14 mouse cellular contexts compared by ENCODE assay signal in genomic region chr17:64548536-64548935, GRCm38 (mm10). TPM values are rescaled to one million over a fixed set of nuclear protein-coding genes. Genes with fewer than 3 reads are reported as not detected.
A peak's percentile ranks its signal among the peaks of the same experiment; 100 is the strongest.
DNase-seq lines count a peak whose midpoint lies in the region; ATAC-seq and TF ChIP-seq lines count a peak whose summit lies in the region.
"Had no signal": no experiment of that assay in that cellular context is flagged by ENCODE, and none has a peak within 500 bp of the region (broad histone marks: within the 10 kb centered on the region; RNA-seq: fewer than 3 reads in every experiment).

No protein-coding gene starts in this region.

- H3K9me3 ChIP-seq in embryonic facial prominence, embryonic 14.5 days (ENCODE audit: control insufficient read depth, low read length) = no peaks in the 10 kb centered on the region
- no peaks in the 10 kb centered on the region for H3K9me3 ChIP-seq in embryonic facial prominence, embryonic 10.5 days
- H3K9me3 ChIP-seq in midbrain, embryonic 13.5 days = no peaks in the 10 kb centered on the region
- H3K9me3 ChIP-seq in midbrain, embryonic 10.5 days (replicated peaks) = no peaks in the 10 kb centered on the region
- H3K9me3 ChIP-seq in hindbrain, embryonic 14.5 days (ENCODE audit: control insufficient read depth, low read length) = no peaks in the 10 kb centered on the region
- no peaks in the 10 kb centered on the region for H3K9me3 ChIP-seq in midbrain, postnatal 0 days (ENCODE audit: low read length)
- no peaks in the 10 kb centered on the region for H3K9me3 ChIP-seq in liver, postnatal 0 days (ENCODE audit: low read length)
- H3K9me3 ChIP-seq: lung, embryonic 15.5 days had no signal

- TF ChIP-seq CTCF in midbrain, postnatal 0 days (IDR thresholded peaks at IDR 0.05) = no peak
- no peak for TF ChIP-seq CTCF in liver, postnatal 0 days (IDR thresholded peaks at IDR 0.05; ENCODE audit: low read depth)

- no peaks in the 10 kb centered on the region for H3K4me1 ChIP-seq in embryonic facial prominence, embryonic 14.5 days (ENCODE audit: control insufficient read depth, insufficient read depth, low read length)
- no peaks in the 10 kb centered on the region for H3K4me1 ChIP-seq in embryonic facial prominence, embryonic 10.5 days
- H3K4me1 ChIP-seq in midbrain, embryonic 13.5 days (replicated peaks) = peaks cover 10% of the 10 kb centered on the region
- 0 out of 2 replicates have a peak, but pooled peaks cover 3% of the 10 kb centered on the region for H3K4me1 ChIP-seq in midbrain, embryonic 10.5 days
- peaks cover 7% of the 10 kb centered on the region; the same call in 1 of the 2 replicates for H3K4me1 ChIP-seq in hindbrain, embryonic 14.5 days (replicated peaks; ENCODE audit: control insufficient read depth, insufficient read depth, low read length)
- H3K4me1 ChIP-seq in midbrain, postnatal 0 days (ENCODE audit: insufficient read depth, low read length) = 0 out of 2 replicates have a peak, but pooled peaks cover 3% of the 10 kb centered on the region
- no peaks in the 10 kb centered on the region for H3K4me1 ChIP-seq in liver, postnatal 0 days (ENCODE audit: insufficient read depth)
- H3K4me1 ChIP-seq: lung, embryonic 15.5 days had no signal

- H3K36me3 ChIP-seq in embryonic facial prominence, embryonic 14.5 days (ENCODE audit: control insufficient read depth, insufficient read depth, low read length) = no peaks in the 10 kb centered on the region
- H3K36me3 ChIP-seq in embryonic facial prominence, embryonic 10.5 days (replicated peaks) = no peaks in the 10 kb centered on the region
- no peaks in the 10 kb centered on the region for H3K36me3 ChIP-seq in midbrain, embryonic 13.5 days
- no peaks in the 10 kb centered on the region for H3K36me3 ChIP-seq in midbrain, embryonic 10.5 days
- H3K36me3 ChIP-seq in hindbrain, embryonic 14.5 days (replicated peaks; ENCODE audit: control insufficient read depth, insufficient read depth) = no peaks in the 10 kb centered on the region
- no peaks in the 10 kb centered on the region for H3K36me3 ChIP-seq in midbrain, postnatal 0 days (ENCODE audit: insufficient read depth, low read length)
- no peaks in the 10 kb centered on the region for H3K36me3 ChIP-seq in liver, postnatal 0 days (replicated peaks; ENCODE audit: insufficient read depth, low read length)
- H3K36me3 ChIP-seq: lung, embryonic 15.5 days had no signal

- H3K4me3 ChIP-seq in embryonic facial prominence, embryonic 14.5 days (ENCODE audit: low read depth, low read length) = no peak overlapping the region
- no peak overlapping the region for H3K4me3 ChIP-seq in embryonic facial prominence, embryonic 10.5 days
- no peak overlapping the region for H3K4me3 ChIP-seq in midbrain, embryonic 13.5 days (replicated peaks)
- no peak overlapping the region for H3K4me3 ChIP-seq in midbrain, embryonic 10.5 days
- no peak overlapping the region for H3K4me3 ChIP-seq in hindbrain, embryonic 14.5 days (replicated peaks; ENCODE audit: low read length)
- H3K4me3 ChIP-seq in midbrain, postnatal 0 days (ENCODE audit: low read depth, low read length) = no peak overlapping the region
- no peak overlapping the region for H3K4me3 ChIP-seq in liver, postnatal 0 days (ENCODE audit: low read depth, low read length)
- H3K4me3 ChIP-seq: erythroblast, embryonic 14.5 days; lung, embryonic 15.5 days had no signal

- H3K27me3 ChIP-seq in embryonic facial prominence, embryonic 14.5 days (replicated peaks; ENCODE audit: control insufficient read depth, insufficient read depth, low read length) = no peaks in the 10 kb centered on the region
- H3K27me3 ChIP-seq in embryonic facial prominence, embryonic 10.5 days (replicated peaks; ENCODE audit: low read depth, poor library complexity, severe bottlenecking) = no peaks in the 10 kb centered on the region
- no peaks in the 10 kb centered on the region for H3K27me3 ChIP-seq in midbrain, embryonic 13.5 days
- H3K27me3 ChIP-seq in midbrain, embryonic 10.5 days (ENCODE audit: low read depth, poor library complexity, severe bottlenecking) = no peaks in the 10 kb centered on the region
- H3K27me3 ChIP-seq in hindbrain, embryonic 14.5 days (ENCODE audit: control insufficient read depth, insufficient read depth, low read length) = no peaks in the 10 kb centered on the region
- no peaks in the 10 kb centered on the region for H3K27me3 ChIP-seq in midbrain, postnatal 0 days (ENCODE audit: insufficient read depth, low read length)
- no peaks in the 10 kb centered on the region for H3K27me3 ChIP-seq in liver, postnatal 0 days (ENCODE audit: insufficient read depth, low read length)
- H3K27me3 ChIP-seq: lung, embryonic 15.5 days had no signal

- TF ChIP-seq EP300 in liver, postnatal 0 days (IDR thresholded peaks at IDR 0.05; ENCODE audit: low read depth) = no peak

- DNase-seq in embryonic facial prominence, embryonic 14.5 days (ENCODE audit: low spot score) = peak; percentile 84
- no peak for DNase-seq in embryonic facial prominence, embryonic 10.5 days (ENCODE audit: low spot score)
- DNase-seq in midbrain, embryonic 10.5 days (ENCODE audit: low spot score) = no peak
- peak; percentile 57 for DNase-seq in hindbrain, embryonic 14.5 days (ENCODE audit: low spot score)
- peak; percentile 84 for DNase-seq in midbrain, postnatal 0 days (ENCODE audit: low spot score)
- DNase-seq in frontal cortex, adult 2 months (ENCODE audit: extremely low spot score in 1 of 2, low spot score in 1 of 2) = no peak
- no peak for DNase-seq in liver, postnatal 0 days
- DNase-seq: adrenal gland, postnatal 10 days; heart, adult 18-20 months; kidney, postnatal 36 days had no signal

- 0 out of 2 replicates have a peak overlapping the region, but pooled peaks have one; percentile 2 for H3K27ac ChIP-seq in embryonic facial prominence, embryonic 14.5 days (replicated peaks; ENCODE audit: low read depth, low read length)
- no peak overlapping the region for H3K27ac ChIP-seq in embryonic facial prominence, embryonic 10.5 days (replicated peaks)
- no peak overlapping the region for H3K27ac ChIP-seq in midbrain, embryonic 13.5 days
- H3K27ac ChIP-seq in midbrain, embryonic 10.5 days (replicated peaks) = no peak overlapping the region
- no peak overlapping the region; the same call in 1 of the 2 replicates for H3K27ac ChIP-seq in hindbrain, embryonic 14.5 days
- H3K27ac ChIP-seq in midbrain, postnatal 0 days (ENCODE audit: low read depth, low read length) = no peak overlapping the region
- no peak overlapping the region for H3K27ac ChIP-seq in liver, postnatal 0 days (ENCODE audit: low read depth)
- H3K27ac ChIP-seq: lung, embryonic 15.5 days had no signal

- ATAC-seq in embryonic facial prominence, embryonic 14.5 days (ENCODE audit: low read depth) = peak; percentile 84; the same call in 1 of the 2 replicates
- ATAC-seq in midbrain, embryonic 13.5 days = peak; percentile 66
- ATAC-seq in hindbrain, embryonic 14.5 days (ENCODE audit: low FRiP score) = peak; percentile 84; the same call in 1 of the 2 replicates
- peak; percentile 38; the same call in 1 of the 2 replicates for ATAC-seq in midbrain, postnatal 0 days (ENCODE audit: low FRiP score)
- no peak for ATAC-seq in liver, postnatal 0 days
- ATAC-seq: Patski had no signal

- no peak overlapping the region for H3K9ac ChIP-seq in embryonic facial prominence, embryonic 14.5 days (ENCODE audit: low read depth, low read length)
- H3K9ac ChIP-seq in midbrain, embryonic 13.5 days (replicated peaks) = no peak overlapping the region
- H3K9ac ChIP-seq in hindbrain, embryonic 14.5 days = no peak overlapping the region
- H3K9ac ChIP-seq in midbrain, postnatal 0 days (replicated peaks; ENCODE audit: low read length, poor library complexity, severe bottlenecking) = no peak overlapping the region
- no peak overlapping the region for H3K9ac ChIP-seq in liver, postnatal 0 days (replicated peaks)
- H3K9ac ChIP-seq: lung, embryonic 15.5 days had no signal

- WGBS in embryonic facial prominence, embryonic 14.5 days = 41% methylated on average over 7 of the region's 7 CpGs
- WGBS in embryonic facial prominence, embryonic 10.5 days = 63% methylated on average over 7 of the region's 7 CpGs
- 52% methylated on average over 7 of the region's 7 CpGs for WGBS in midbrain, embryonic 13.5 days
- whole genome bisulfite sequencing in midbrain, embryonic 10.5 days = 59% methylated on average over 7 of the region's 7 CpGs
- WGBS in hindbrain, embryonic 14.5 days = 36% methylated on average over 7 of the region's 7 CpGs
- 31% methylated on average over 7 of the region's 7 CpGs for WGBS in midbrain, postnatal 0 days
- 64% methylated on average over 7 of the region's 7 CpGs for WGBS in liver, postnatal 0 days (ENCODE audit: insufficient replicate concordance)

- no peak overlapping the region for H3K4me2 ChIP-seq in embryonic facial prominence, embryonic 14.5 days (ENCODE audit: low read depth, low read length)
- H3K4me2 ChIP-seq in midbrain, embryonic 13.5 days (replicated peaks) = no peak overlapping the region
- H3K4me2 ChIP-seq in hindbrain, embryonic 14.5 days (replicated peaks) = no peak overlapping the region
- H3K4me2 ChIP-seq in midbrain, postnatal 0 days (ENCODE audit: low read depth, low read length, poor library complexity, severe bottlenecking) = no peak overlapping the region
- no peak overlapping the region for H3K4me2 ChIP-seq in liver, postnatal 0 days (ENCODE audit: low read depth, low read length)
- H3K4me2 ChIP-seq: lung, embryonic 15.5 days had no signal

RNA-seq across cellular contexts. Expression of gene Man2a1, which starts 52.0 kb away (rescaled TPM):
- polyA plus RNA-seq in embryonic facial prominence, embryonic 14.5 days (2014; fragmentation: Nextera tagmentation; extraction: Ambion mirVana) = 10.5 and 12.8 TPM in 2 replicates
- 5.8 and 6.4 TPM in 2 replicates for polyA plus RNA-seq in embryonic facial prominence, embryonic 10.5 days (2016; fragmentation: Nextera tagmentation; extraction: Ambion mirVana)
- 5.7 and 6.2 TPM in 2 replicates for polyA plus RNA-seq in midbrain, embryonic 13.5 days (2015; fragmentation: Nextera tagmentation; extraction: Ambion mirVana)
- 3.9 and 4.3 TPM in 2 replicates for polyA plus RNA-seq in midbrain, embryonic 10.5 days (2016; fragmentation: Nextera tagmentation; extraction: Ambion mirVana)
- polyA plus RNA-seq in hindbrain, embryonic 14.5 days (2014; fragmentation: Nextera tagmentation; extraction: Ambion mirVana) = 5.3 and 5.5 TPM in 2 replicates
- total RNA-seq in midbrain, postnatal 0 days (2014; rRNA removed) = 19.0 and 28.8 TPM in 2 replicates
- 2.6 and 3.2 TPM in 2 replicates for polyA plus RNA-seq in midbrain, postnatal 0 days (2015; fragmentation: Nextera tagmentation; extraction: Ambion mirVana)
- 8.4 and 8.8 TPM in 2 replicates for polyA plus RNA-seq in frontal cortex, adult 2 months (2012; rRNA removed)
- polyA plus RNA-seq in liver, postnatal 0 days (2015; fragmentation: Nextera tagmentation; extraction: Ambion mirVana) = 11.5 and 12.8 TPM in 2 replicates

Comparison
In these comparisons a context has a peak if more than half of its experiments do, and no peak if none do; other contexts are left out.
1. DNase-seq: peak in embryonic facial prominence, embryonic 14.5 days (single experiment), hindbrain, embryonic 14.5 days (single experiment) and midbrain, postnatal 0 days (single experiment); none in embryonic facial prominence, embryonic 10.5 days (single experiment), midbrain, embryonic 10.5 days (single experiment), frontal cortex, adult 2 months (0 of 2) and liver, postnatal 0 days (single experiment).